Mouse (Mus musculus) limb, embryonic 12.5 days (tissue): ENCODE data around the gene Golm1. TPM values are rescaled to one million over a fixed set of nuclear protein-coding genes. Genes with fewer than 3 reads are reported as not detected.
A peak's percentile ranks its signal among the peaks of the same experiment; 100 is the strongest.
"Not testable (repeated sequence)": the region's sequence is repeated elsewhere in the genome, so short reads cannot be mapped to it uniquely, and the experiment has no call there.

Source experiments
- ATAC-seq: fragments of 200-750 bp; cut with Nextera tagmentation; 2 replicates; pipeline ENCODE4 v1.8.0; 2017; ENCODE audit warnings: low read depth, moderate TSS enrichment; ENCODE audit not compliant: insufficient number of reproducible peaks, insufficient read depth, low FRiP score, low TSS enrichment
- H3K27ac ChIP-seq: fragments of 300-500 bp; sonication (generic); 2 replicates; pipeline ENCODE4 v1.5.1; 2016; ENCODE audit warnings: mild to moderate bottlenecking, moderate library complexity
- H3K27me3 ChIP-seq: fragments of 300-500 bp; sonication (generic); 2 replicates; pipeline ENCODE4 v1.6.1; 2016; ENCODE audit warnings: mild to moderate bottlenecking, moderate library complexity
- H3K36me3 ChIP-seq: fragments of 300-500 bp; sonication (generic); 2 replicates; pipeline ENCODE4 v1.6.1; 2016; ENCODE audit warnings: mild to moderate bottlenecking, moderate library complexity
- H3K4me1 ChIP-seq: fragments of 300-500 bp; sonication (generic); replicated peaks from 2 replicates; pipeline ENCODE4 v1.6.1; 2016
- H3K4me2 ChIP-seq: fragments of 300-500 bp; sonication (generic); 2 replicates; pipeline ENCODE4 v1.6.1; 2016; ENCODE audit warnings: mild to moderate bottlenecking, moderate library complexity
- H3K4me3 ChIP-seq: fragments of 300-500 bp; sonication (generic); replicated peaks from 2 replicates; pipeline ENCODE4 v1.5.1; 2016; ENCODE audit warnings: mild to moderate bottlenecking
- H3K9ac ChIP-seq: fragments of 300-500 bp; sonication (generic); replicated peaks from 2 replicates; pipeline ENCODE4 v1.6.1; 2016; ENCODE audit warnings: mild to moderate bottlenecking, moderate library complexity
- H3K9me3 ChIP-seq: fragments of 300-500 bp; sonication (generic); 2 replicates; pipeline ENCODE4 v1.6.1; 2016; ENCODE audit warnings: mild to moderate bottlenecking, moderate library complexity
- WGBS: fragments of 180-500 bp; shearing (Covaris S2); methylation state at CpG from one replicate; pipeline ENCODE4 v1.1.7; 2016; 5-methylcytosine and 5-hydroxymethylcytosine counted together
- polyA plus RNA-seq: library from polyadenylated mRNA; unstranded; fragments of >200 nt; fragmentation: Nextera tagmentation; extraction: Ambion mirVana; gene quantifications from 2 replicates; pipeline ENCODE4 v1.2.1, GENCODE M21; 2016

The Golm1 gene
- 55.3 and 59.9 TPM in 2 replicates for polyA plus RNA-seq

DNA sequence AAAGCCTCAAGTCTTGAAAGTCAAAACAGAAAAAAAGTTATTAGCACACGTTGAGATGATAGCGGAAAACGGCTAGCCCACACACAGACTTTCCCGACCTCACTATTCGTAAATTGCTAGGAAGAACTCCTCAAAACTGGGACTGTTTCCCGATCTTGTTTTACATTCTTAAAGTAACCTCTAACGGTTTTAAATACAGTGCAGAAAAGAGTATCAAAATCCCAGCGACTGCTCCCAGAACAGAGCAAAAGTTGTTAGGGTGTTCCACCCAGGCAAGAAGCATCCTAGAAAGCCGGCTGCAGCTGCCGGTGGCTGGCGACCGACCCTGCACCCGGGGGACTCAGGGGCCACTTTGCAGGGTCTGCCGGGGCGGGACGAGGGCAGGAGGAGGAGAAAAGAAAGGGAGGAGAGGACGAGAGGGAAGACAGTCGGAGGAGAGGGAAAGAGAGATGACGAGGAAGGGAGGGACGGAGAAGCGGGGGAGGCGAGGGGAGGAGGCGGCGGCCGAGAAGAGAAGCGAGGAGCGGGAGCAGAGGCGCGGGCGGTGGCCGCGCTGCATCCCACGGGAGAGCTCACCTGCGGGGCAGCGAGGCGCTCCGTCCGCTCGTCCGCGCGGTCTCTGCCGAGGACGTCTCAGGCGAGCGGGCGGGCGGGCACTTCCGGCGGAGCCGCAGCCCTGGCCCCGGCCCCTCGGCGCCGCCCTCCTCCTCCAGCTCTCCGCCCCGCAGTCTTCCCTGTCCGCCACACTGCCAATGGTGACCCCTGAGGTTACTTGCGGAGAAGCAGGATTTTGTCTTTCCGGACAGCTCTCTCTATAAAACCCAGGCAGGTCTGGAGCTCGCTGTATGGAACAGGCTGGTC is at the start of gene Golm1:
Gene Golm1 (minus strand): TSS at position 661 of the 861 bp plus-strand sequence.
- H3K36me3 ChIP-seq, result no peaks in the 10 kb centered on the region
- peak; percentile 81 for ATAC-seq
- H3K9ac ChIP-seq, result peak within 1 kb of the TSS; percentile 85
- WGBS, result under 1% methylated on average over 49 of the region's 61 CpGs
- H3K27me3 ChIP-seq, result no peaks in the 10 kb centered on the region
- H3K4me3 ChIP-seq, result peak within 1 kb of the TSS; percentile 78
- H3K27ac ChIP-seq, result peak within 1 kb of the TSS; percentile 85
- H3K9me3 ChIP-seq, result no peaks in the 10 kb centered on the region
- H3K4me1 ChIP-seq, result peaks cover 16% of the 10 kb centered on the region
- H3K4me2 ChIP-seq, result peak within 1 kb of the TSS; percentile 77

DNA sequence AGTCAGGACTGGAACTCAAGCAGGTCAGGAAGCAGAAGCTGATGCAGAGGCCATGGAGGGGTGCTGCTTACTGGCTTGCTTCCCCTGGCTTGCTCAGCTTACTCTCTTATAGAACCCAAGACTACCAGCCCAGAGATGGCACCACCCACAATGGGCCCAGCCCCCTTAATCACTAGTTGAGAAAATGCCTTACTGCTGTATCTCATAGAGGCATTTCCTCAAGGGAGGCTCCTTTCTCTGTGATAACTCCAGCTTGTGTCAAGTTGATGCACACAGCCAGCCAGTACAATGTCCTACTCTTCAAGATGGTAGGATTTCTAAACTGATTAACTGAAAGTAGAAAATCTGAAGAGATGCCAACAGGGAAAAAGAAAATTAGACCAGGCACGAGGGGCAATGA is 46.5 kb upstream of the Golm1 start:
- not testable (repeated sequence) for H3K27ac ChIP-seq, ATAC-seq, H3K9ac ChIP-seq, H3K9me3 ChIP-seq, H3K4me2 ChIP-seq, H3K4me3 ChIP-seq, H3K36me3 ChIP-seq
- Histone ChIP-seq H3K27me3 (0 out of 2 replicates have a peak, but pooled peaks cover 12% of the 10 kb centered on the region), H3K4me1 (peaks cover 18% of the 10 kb centered on the region; the same call in 1 of the 2 replicates)
- 83% methylated on average over 1 of the region's 1 CpGs for WGBS

DNA sequence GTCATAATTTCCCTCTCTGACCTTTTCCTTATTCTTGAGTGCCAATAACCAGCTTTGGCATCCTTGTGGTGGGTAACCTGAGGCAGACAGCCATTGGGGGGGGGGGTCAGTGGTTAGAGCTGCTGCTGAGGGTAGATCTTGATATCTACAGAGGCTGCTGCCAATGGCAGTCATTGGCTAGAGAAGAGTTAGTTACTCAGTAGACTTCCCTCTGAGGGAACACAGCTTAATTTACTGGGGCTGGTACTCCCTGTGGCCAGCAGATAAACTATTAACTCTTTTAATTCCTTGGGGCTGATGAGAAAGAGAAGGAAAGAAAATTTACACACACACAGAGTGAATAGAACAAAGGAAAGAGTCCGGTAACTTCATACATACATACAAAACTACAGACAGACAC is 43.9 kb upstream of the Golm1 start:
- 95% methylated on average over 1 of the region's 1 CpGs for WGBS
- no peak overlapping the region for H3K4me2 ChIP-seq
- no peak overlapping the region for H3K27ac ChIP-seq
- H3K9me3 ChIP-seq, result no peaks in the 10 kb centered on the region
- H3K4me3 ChIP-seq, result no peak overlapping the region
- peaks cover 7% of the 10 kb centered on the region; the same call in 1 of the 2 replicates for H3K4me1 ChIP-seq
- no peak overlapping the region for H3K9ac ChIP-seq
- no peak for ATAC-seq
- H3K27me3 ChIP-seq, result 0 out of 2 replicates have a peak, but pooled peaks cover 2% of the 10 kb centered on the region
- H3K36me3 ChIP-seq, result no peaks in the 10 kb centered on the region

DNA sequence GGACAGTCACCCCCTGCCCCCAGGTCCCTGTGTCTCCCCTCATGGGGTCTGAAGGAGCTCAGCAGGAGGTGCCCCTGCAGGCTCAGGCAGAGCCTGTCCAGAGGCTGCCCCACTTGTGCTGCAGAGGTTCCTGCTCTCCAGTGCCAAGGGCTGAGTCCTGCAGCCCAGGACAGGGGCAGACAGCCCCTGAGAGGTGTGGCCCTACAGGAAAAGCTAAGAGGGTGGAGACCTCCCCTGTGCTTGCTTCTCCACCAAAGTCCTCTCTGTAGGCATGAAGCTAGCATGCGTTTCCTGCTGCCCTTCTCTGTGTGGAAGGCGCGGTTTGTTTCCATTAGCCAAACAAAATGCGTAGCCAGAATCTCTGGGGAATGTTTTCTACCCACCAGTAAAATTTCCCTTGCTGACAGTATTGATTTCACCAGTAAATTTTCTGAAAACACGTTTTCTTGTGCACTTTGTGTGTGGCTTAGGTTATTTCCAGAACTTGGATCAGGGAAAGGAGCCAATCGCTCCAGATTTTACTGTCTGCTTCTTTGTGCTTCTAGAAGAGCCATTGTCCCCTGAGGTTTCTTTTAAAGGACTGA is 43.3 kb upstream of the Golm1 start:
- H3K27me3 ChIP-seq, H3K4me3 ChIP-seq, H3K27ac ChIP-seq, H3K36me3 ChIP-seq, ATAC-seq, H3K4me2 ChIP-seq, H3K4me1 ChIP-seq, H3K9ac ChIP-seq, H3K9me3 ChIP-seq: not testable (repeated sequence)
- WGBS, result 39% methylated on average over 6 of the region's 6 CpGs

DNA sequence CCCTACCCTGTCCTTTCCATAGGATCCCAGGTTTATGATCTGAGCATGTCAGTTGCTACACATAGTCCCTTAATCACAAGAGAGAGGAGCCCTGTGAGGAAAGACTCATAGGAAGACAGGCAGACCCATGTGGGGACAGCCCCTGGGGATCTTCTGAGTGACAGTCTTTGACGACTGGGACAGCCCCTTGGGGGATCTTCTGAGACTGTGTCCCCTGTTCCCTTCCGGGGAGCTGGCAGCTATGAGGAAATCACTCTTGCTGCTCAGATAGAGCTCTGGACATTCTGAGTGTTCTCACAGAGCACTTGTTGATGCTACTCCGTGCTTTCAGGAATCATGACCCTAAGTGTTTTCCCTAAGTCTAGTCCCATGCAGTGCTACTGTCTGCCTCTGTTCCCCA is 38.1 kb upstream of the Golm1 start:
- no peak overlapping the region for H3K27ac ChIP-seq
- H3K9me3 ChIP-seq, result no peaks in the 10 kb centered on the region
- H3K27me3 ChIP-seq, result peaks cover 7% of the 10 kb centered on the region; the same call in 1 of the 2 replicates
- no peaks in the 10 kb centered on the region for H3K4me1 ChIP-seq
- H3K4me3 ChIP-seq, result no peak overlapping the region
- ATAC-seq, result no peak
- no peak overlapping the region for H3K4me2 ChIP-seq
- no peak overlapping the region for H3K9ac ChIP-seq
- H3K36me3 ChIP-seq, result no peaks in the 10 kb centered on the region
- 47% methylated on average over 3 of the region's 3 CpGs for WGBS

DNA sequence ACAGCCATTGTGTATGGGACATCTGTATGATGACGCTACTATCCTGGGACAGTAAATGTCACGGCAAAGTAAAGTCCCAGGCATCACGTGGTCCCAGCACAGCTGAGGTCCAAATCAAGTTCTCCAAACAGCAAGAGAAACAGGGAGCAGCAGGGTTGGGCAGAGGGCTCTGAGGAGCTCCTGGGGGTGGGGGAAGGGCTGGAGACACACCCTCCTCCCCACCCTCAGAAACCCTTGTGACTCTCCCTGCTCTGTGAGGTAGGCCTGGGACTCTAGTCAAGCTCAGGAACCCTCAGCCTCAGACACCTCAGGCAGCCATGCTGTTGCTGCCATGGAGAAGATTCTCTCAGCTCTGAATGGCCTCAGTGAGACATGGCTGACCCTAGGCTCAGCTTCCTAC is 36.4 kb upstream of the Golm1 start, which contains the start of gene Spata31d1b:
Gene Spata31d1b (plus strand): TSS at position 301 of the 400 bp plus-strand sequence.
- H3K4me2 ChIP-seq, H3K27ac ChIP-seq, H3K27me3 ChIP-seq, H3K4me3 ChIP-seq, H3K9ac ChIP-seq, H3K9me3 ChIP-seq, H3K36me3 ChIP-seq, H3K4me1 ChIP-seq, ATAC-seq: not testable (repeated sequence)
- 74% methylated on average over 3 of the region's 3 CpGs for WGBS

DNA sequence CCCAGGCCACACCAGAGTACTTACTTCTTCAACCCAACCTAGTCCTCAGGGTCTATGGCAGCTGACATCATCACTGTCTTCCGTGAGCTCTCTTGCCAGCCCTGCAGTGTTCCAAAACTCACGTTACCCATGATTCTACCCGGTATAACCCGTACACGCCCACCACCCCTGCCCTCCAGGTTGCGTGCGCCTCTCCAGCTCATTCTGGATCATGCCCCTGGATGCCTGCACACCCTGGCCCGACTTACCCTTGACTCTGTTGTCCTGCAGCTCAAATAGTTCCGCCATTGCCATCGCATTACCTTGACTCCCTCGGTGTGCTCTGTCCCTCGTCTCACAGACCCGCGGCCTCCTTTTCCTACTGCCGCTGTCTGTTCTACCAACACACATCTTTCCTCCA is 34.6 kb upstream of the Golm1 start, which contains the start of gene Spata31d1a:
Gene Spata31d1a (minus strand): TSS at position 101 of the 400 bp plus-strand sequence.
- H3K4me1 ChIP-seq, result no peaks in the 10 kb centered on the region
- H3K9ac ChIP-seq, result no peak within 1 kb of the TSS
- ATAC-seq, result no peak
- H3K9me3 ChIP-seq, result no peaks in the 10 kb centered on the region
- no peaks in the 10 kb centered on the region for H3K36me3 ChIP-seq
- no peak within 1 kb of the TSS for H3K27ac ChIP-seq
- WGBS, result 92% methylated on average over 15 of the region's 15 CpGs
- no peak within 1 kb of the TSS for H3K4me2 ChIP-seq
- no peak within 1 kb of the TSS for H3K4me3 ChIP-seq
- H3K27me3 ChIP-seq, result peaks cover 7% of the 10 kb centered on the region; the same call in 1 of the 2 replicates

DNA sequence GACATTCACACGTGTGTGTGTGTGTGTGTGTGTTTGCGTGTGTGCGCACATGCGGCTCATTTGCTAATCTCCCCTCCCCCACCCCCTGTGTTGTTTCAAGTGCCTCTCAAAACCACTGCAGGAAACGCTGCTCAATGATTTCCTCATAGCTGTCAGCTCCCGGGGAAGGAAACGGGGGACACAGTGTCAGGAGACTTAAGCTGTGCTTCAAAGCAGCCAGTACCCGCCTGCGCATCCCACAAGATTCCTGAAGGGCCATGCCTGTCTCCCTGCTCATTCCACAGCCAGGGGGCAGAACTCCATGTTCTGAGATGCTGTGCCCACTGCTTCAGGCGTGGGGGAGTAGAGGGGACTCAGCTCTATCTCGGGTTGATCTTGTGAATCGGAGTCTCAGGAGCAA is 29.0 kb upstream of the Golm1 start:
- Histone ChIP-seq H3K27ac (no peak overlapping the region), H3K4me2 (no peak overlapping the region), H3K9me3 (no peaks in the 10 kb centered on the region)

DNA sequence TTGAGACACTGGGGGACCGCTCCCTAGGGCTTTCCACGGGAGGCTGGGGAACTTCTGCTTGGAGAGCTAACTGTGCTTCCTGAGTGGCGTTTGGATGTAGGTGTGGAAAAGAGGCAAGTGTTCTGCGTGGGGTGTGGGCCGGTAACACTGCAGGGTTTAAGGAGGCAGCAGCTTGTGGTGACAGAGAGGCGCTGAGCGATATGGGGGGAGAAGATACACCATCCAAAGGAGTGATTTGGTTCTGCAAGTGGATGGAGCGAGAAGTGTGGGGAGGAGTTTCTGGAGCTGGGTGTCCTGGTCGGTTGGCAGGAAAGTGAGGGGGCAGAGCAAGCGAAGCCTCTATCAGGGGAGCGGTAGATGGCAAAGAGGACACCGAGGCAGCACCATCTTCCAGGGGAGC is 27.9 kb upstream of the Golm1 start:
- no peaks in the 10 kb centered on the region for H3K4me1 ChIP-seq
- H3K9me3 ChIP-seq, result no peaks in the 10 kb centered on the region
- no peaks in the 10 kb centered on the region; the same call in 1 of the 2 replicates for H3K27me3 ChIP-seq
- 87% methylated on average over 12 of the region's 12 CpGs for WGBS
- no peak overlapping the region for H3K4me2 ChIP-seq
- no peak overlapping the region for H3K4me3 ChIP-seq
- no peaks in the 10 kb centered on the region for H3K36me3 ChIP-seq
- no peak overlapping the region for H3K27ac ChIP-seq
- no peak for ATAC-seq
- H3K9ac ChIP-seq, result no peak overlapping the region

More for the DNA sequence above, 29.0 kb upstream of the Golm1 start:
- Histone ChIP-seq H3K4me1 (no peaks in the 10 kb centered on the region), H3K4me3 (no peak overlapping the region), H3K27me3 (no peaks in the 10 kb centered on the region; the same call in 1 of the 2 replicates), H3K36me3 (no peaks in the 10 kb centered on the region), H3K9ac (no peak overlapping the region)
- whole genome bisulfite sequencing, result 55% methylated on average over 12 of the region's 12 CpGs
- no peak for ATAC-seq

DNA sequence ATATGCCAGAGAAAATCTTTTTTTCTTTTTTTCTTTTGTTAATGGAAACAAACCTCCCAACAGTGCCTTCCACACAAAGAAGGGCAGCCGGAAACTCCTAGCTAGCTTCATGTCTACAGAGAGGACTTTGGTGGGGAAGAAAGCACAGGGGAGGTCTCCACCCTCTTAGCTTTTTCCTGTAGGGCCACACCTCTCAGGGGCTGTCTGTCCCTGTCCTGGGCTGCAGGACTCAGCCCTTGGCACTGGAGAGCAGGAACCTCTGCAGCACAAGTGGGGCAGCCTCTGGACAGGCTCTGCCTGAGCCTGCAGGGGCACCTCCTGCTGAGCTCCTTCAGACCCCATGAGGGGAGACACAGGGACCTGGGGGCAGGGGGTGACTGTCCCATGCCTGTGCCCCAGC is 24.5 kb upstream of the Golm1 start:
- not testable (repeated sequence) for H3K9ac ChIP-seq, H3K27me3 ChIP-seq, H3K4me3 ChIP-seq, ATAC-seq, H3K9me3 ChIP-seq, H3K27ac ChIP-seq, H3K4me1 ChIP-seq, H3K36me3 ChIP-seq, H3K4me2 ChIP-seq
- WGBS, result 64% methylated on average over 1 of the region's 1 CpGs

DNA sequence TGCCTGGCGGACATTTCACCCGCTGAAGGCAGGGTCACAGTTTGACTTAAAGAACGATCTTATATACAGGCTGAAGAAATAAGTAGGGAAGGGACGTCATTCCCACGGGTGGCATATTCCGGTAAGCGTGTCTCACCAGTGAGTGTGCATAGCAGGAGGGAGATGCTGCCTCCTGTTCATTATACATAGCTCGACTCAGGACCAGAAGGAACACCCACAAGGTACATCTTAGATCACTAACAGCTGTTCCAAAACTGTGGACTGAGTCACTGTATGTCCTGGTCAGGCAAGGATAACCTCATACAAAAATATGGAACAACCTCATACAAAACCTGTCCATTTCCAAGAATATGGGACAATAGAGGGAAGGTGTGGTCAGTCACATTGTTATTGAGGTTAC is 23.5 kb upstream of the Golm1 start:
- Histone ChIP-seq H3K27ac (no peak overlapping the region), H3K9me3 (no peaks in the 10 kb centered on the region), H3K4me3 (no peak overlapping the region), H3K27me3 (no peaks in the 10 kb centered on the region; the same call in 1 of the 2 replicates), H3K9ac (no peak overlapping the region), H3K4me2 (no peak overlapping the region), H3K4me1 (no peaks in the 10 kb centered on the region), H3K36me3 (no peaks in the 10 kb centered on the region)
- ATAC-seq, result no peak
- WGBS, result 94% methylated on average over 8 of the region's 8 CpGs
